Mouse (Mus musculus) heart, adult 2 months (tissue): ENCODE measurements around the gene Cd160. TPM values are rescaled to one million over a fixed set of nuclear protein-coding genes. Genes with fewer than 3 reads are reported as not detected.

ENCODE experiments used
- DNase-seq, 2 experiments: peaks; one replicate each; pipeline ENCODE4 v3.0.0; 2021
- H3K27ac ChIP-seq: fragments of 200-600 bp; 2 replicates; pipeline ENCODE4 v1.8.1; 2022
- H3K27me3 ChIP-seq: fragments of 200-500 bp; 2 replicates; pipeline ENCODE4 v1.6.1; 2012; ENCODE audit warnings: mild to moderate bottlenecking, low read length, inconsistent platforms, mixed read lengths; ENCODE audit not compliant: control insufficient read depth, insufficient read depth
- H3K36me3 ChIP-seq: fragments of 200-500 bp; 2 replicates; pipeline ENCODE4 v1.6.1; 2012; ENCODE audit warnings: low read length, inconsistent platforms; ENCODE audit not compliant: control insufficient read depth, insufficient read depth
- H3K4me1 ChIP-seq: fragments of 200-500 bp; 2 replicates; pipeline ENCODE4 v1.6.1; 2011; ENCODE audit warnings: low read length; ENCODE audit not compliant: control insufficient read depth, insufficient read depth
- H3K4me3 ChIP-seq: fragments of 200-600 bp; 2 replicates; pipeline ENCODE4 v1.8.1; 2022
- H3K79me2 ChIP-seq: fragments of 200-500 bp; replicated peaks from 2 replicates; pipeline ENCODE4 v1.6.1; 2012; ENCODE audit warnings: mild to moderate bottlenecking, inconsistent platforms, low read length, moderate library complexity, mixed read lengths; ENCODE audit not compliant: control insufficient read depth, insufficient read depth
- H3K9ac ChIP-seq: fragments of 200-500 bp; 2 replicates; pipeline ENCODE4 v1.6.1; 2012; ENCODE audit warnings: low read depth, mild to moderate bottlenecking, control low read depth, inconsistent platforms, low read length, mixed read lengths
- CTCF ChIP-seq: fragments of 200-600 bp; IDR thresholded peaks from 2 replicates; pipeline ENCODE4 v1.8.1; 2022; ENCODE audit warnings: antibody characterized with exemption, mild to moderate bottlenecking, moderate library complexity
- EP300 ChIP-seq: fragments of 200-500 bp; IDR thresholded peaks from 2 replicates; pipeline ENCODE4 v1.6.1; 2011; ENCODE audit warnings: low read depth, low read length, control low read depth; ENCODE audit not compliant: insufficient read depth
- POLR2A ChIP-seq: fragments of 200-500 bp; IDR thresholded peaks from 2 replicates; pipeline ENCODE4 v1.6.1; 2011; ENCODE audit warnings: mild to moderate bottlenecking, low read depth, low read length, control low read depth; ENCODE audit not compliant: insufficient read depth
- WGBS: fragments of 180-500 bp; shearing (Covaris S2); methylation state at CpG from one replicate; pipeline ENCODE4 v1.1.7; 2018; 5-methylcytosine and 5-hydroxymethylcytosine counted together
- intact Hi-C: fragments of 180-260 bp; cut with DNase I; formaldehyde crosslinking; loops from one replicate; pipeline ENCODE4 v1.15.1; 2025
- polyA plus RNA-seq: library from polyadenylated mRNA; depleted of rRNA; stranded (reverse); fragments of >200 nt; gene quantifications from 2 replicates; pipeline ENCODE4 v1.2.3, GENCODE M21; 2012
- total RNA-seq, 2 experiments: library from RNA; stranded (reverse); gene quantifications; 2 replicates each; pipeline ENCODE4 v1.2.3; 2021

The Cd160 gene
- total and polyA plus RNA-seq, 3 experiments: 0.06 TPM; not detected in 2

- Histone ChIP-seq H3K79me2 (no peaks in the 10 kb centered on the region), H3K4me3 (no peak overlapping the region), H3K36me3 (no peaks in the 10 kb centered on the region), H3K27me3 (no peaks in the 10 kb centered on the region), H3K9ac (no peak overlapping the region), H3K27ac (no peak overlapping the region), H3K4me1 (no peaks in the 10 kb centered on the region)
- intact Hi-C loops: no loop called here
- DNase-seq: no peak
- no peak for TF ChIP-seq CTCF
- no peak for TF ChIP-seq EP300
- no peak for TF ChIP-seq POLR2A
- 84% methylated on average over 7 of the region's 8 CpGs for WGBS
These were observed 19.3 kb upstream of the Cd160 start for GRCm38 (mm10) chr3:96848470-96848869.

- no peaks in the 10 kb centered on the region for H3K27me3 ChIP-seq
- H3K36me3 ChIP-seq: no peaks in the 10 kb centered on the region
- H3K4me3 ChIP-seq: no peak overlapping the region
- no peaks in the 10 kb centered on the region for H3K79me2 ChIP-seq
- WGBS: 33% methylated on average over 6 of the region's 6 CpGs
- H3K27ac ChIP-seq: no peak overlapping the region
- intact Hi-C loops: no loop called here
- DNase-seq: peak in 1 of 2 experiments; percentile 6
- no peaks in the 10 kb centered on the region for H3K4me1 ChIP-seq
- TF ChIP-seq EP300 (no peak), CTCF (no peak), POLR2A (no peak)
- H3K9ac ChIP-seq: no peak overlapping the region
These were observed 18.5 kb upstream of the Cd160 start for GRCm38 (mm10) chr3:96847661-96848060.

DNA sequence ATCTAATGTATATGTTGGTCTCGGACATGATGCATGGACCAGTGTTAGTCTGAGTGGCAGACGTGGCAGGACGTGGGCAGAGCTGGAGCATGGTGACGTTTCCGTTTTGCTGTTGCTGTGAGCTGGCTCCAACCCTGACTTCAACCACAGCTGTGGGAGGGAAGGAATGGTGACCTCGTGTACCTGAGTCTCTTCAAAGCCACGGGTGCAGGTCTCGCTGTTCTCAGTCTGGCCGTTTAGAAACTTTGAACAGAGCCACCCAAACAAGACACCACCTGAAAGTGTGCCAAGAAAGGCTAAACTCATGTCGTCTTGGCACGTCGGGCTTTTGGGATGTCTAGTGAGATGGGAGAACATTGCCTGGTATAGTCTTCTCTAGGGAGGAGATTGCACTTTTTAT lies 17.8 kb upstream of the Cd160 start:
- Histone ChIP-seq H3K4me1 (no peaks in the 10 kb centered on the region), H3K4me3 (no peak overlapping the region), H3K27me3 (no peaks in the 10 kb centered on the region), H3K9ac (no peak overlapping the region), H3K79me2 (no peaks in the 10 kb centered on the region), H3K27ac (no peak overlapping the region), H3K36me3 (no peaks in the 10 kb centered on the region)
- TF ChIP-seq CTCF: no peak
- no peak for TF ChIP-seq EP300
- TF ChIP-seq POLR2A: no peak
- peak in 1 of 2 experiments; percentile 12 for DNase-seq
- intact Hi-C loops: no loop called here
- 81% methylated on average over 12 of the region's 12 CpGs for WGBS

DNA sequence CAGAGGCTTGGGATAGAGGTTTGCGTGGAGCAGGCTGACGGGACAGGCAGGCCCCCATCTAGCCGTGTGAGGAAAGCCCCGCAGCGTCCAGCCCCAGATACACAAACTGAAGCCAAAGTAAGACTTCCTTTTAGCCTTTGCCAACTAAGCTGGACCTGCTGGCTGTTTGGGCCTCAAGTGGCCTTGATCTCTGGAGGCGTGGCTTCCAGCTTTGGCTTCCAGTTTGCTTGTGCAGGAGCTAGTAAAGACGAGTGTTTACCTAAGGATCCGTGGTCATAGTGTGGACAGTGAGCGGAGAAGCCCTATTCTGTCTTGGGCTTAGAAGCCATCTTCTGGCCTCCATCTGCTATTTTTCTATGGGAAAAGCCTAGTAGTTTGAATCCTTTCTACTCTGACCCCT lies 16.7 kb upstream of the Cd160 start:
- no peak overlapping the region for H3K9ac ChIP-seq
- H3K27ac ChIP-seq: no peak overlapping the region
- WGBS: 73% methylated on average over 9 of the region's 9 CpGs
- intact Hi-C loops: no loop called here
- no peaks in the 10 kb centered on the region for H3K4me1 ChIP-seq
- H3K4me3 ChIP-seq: no peak overlapping the region
- TF ChIP-seq EP300 (no peak), CTCF (no peak)
- no peaks in the 10 kb centered on the region for H3K36me3 ChIP-seq
- no peaks in the 10 kb centered on the region for H3K79me2 ChIP-seq
- no peaks in the 10 kb centered on the region for H3K27me3 ChIP-seq
- peak in 1 of 2 experiments; percentile 4 for DNase-seq

DNA sequence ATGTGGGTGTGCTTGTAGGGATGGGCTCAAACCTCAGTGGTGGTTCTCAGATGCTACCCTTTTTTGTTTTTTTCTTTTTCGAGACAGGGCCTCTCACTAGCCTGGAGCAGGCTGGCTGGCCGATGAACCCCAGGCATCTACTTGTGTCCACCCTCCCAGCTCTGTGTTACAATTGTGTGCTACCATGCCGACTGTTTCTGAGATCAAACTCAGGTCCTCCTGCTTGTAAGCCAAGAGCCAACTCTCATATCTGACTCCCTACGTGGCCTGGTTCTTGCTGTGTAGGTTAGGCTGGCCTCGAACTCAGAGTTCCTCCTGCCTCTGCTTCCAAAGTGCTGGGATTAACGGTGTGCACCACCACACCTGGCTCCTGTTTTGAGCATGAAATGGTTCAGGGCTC lies 16.0 kb upstream of the Cd160 start:
- Histone ChIP-seq H3K36me3 (no peaks in the 10 kb centered on the region), H3K79me2 (no peaks in the 10 kb centered on the region), H3K27me3 (no peaks in the 10 kb centered on the region), H3K4me3 (no peak overlapping the region), H3K4me1 (no peaks in the 10 kb centered on the region), H3K9ac (no peak overlapping the region), H3K27ac (no peak overlapping the region)
- no peak for TF ChIP-seq EP300
- TF ChIP-seq POLR2A: no peak
- no peak for TF ChIP-seq CTCF
- DNase-seq: peak in 1 of 2 experiments; percentile 5
- 90% methylated on average over 6 of the region's 6 CpGs for WGBS
- intact Hi-C loops: no loop called here

- Histone ChIP-seq H3K9ac (no peak overlapping the region), H3K4me3 (no peak overlapping the region), H3K4me1 (no peaks in the 10 kb centered on the region), H3K36me3 (no peaks in the 10 kb centered on the region), H3K79me2 (no peaks in the 10 kb centered on the region), H3K27me3 (no peaks in the 10 kb centered on the region), H3K27ac (no peak overlapping the region)
- TF ChIP-seq POLR2A: no peak
- TF ChIP-seq CTCF: no peak
- TF ChIP-seq EP300: no peak
- WGBS: 85% methylated on average over 7 of the region's 7 CpGs
- DNase-seq: no peak
- intact Hi-C loops: no loop called here
These were observed 10.0 kb upstream of the Cd160 start for GRCm38 (mm10) chr3:96838996-96839645.
